12 mouse cellular contexts compared by ENCODE assay signal in genomic region chr10:96181398-96181790, GRCm38 (mm10). TPM values are rescaled to one million over a fixed set of nuclear protein-coding genes. Genes with fewer than 3 reads are reported as not detected.
DNase-seq lines count a peak whose midpoint lies in the region; ATAC-seq lines count a peak whose summit lies in the region.
"Had no signal": no experiment of that assay in that cellular context is flagged by ENCODE, and none has a peak within 500 bp of the region (broad histone marks: within the 10 kb centered on the region; RNA-seq: fewer than 3 reads in every experiment).

No protein-coding gene starts in this region.

- 71% methylated on average over 5 of the region's 5 CpGs for WGBS in intestine, embryonic 16.5 days
- 76% methylated on average over 5 of the region's 5 CpGs for WGBS in hindbrain, embryonic 11.5 days
- 83% methylated on average over 5 of the region's 5 CpGs for WGBS in forebrain, embryonic 14.5 days

- no peaks in the 10 kb centered on the region for H3K27me3 ChIP-seq in intestine, embryonic 16.5 days (replicated peaks; ENCODE audit: control insufficient read depth, insufficient read depth, low read length)
- H3K27me3 ChIP-seq in hindbrain, embryonic 11.5 days (ENCODE audit: control insufficient read depth, insufficient read depth, low read length): no peaks in the 10 kb centered on the region
- no peaks in the 10 kb centered on the region for H3K27me3 ChIP-seq in forebrain, embryonic 14.5 days (replicated peaks; ENCODE audit: control insufficient read depth, insufficient read depth, low read length)
- H3K27me3 ChIP-seq: neural tube, embryonic 12.5 days had no signal

- no peaks in the 10 kb centered on the region for H3K36me3 ChIP-seq in intestine, embryonic 16.5 days (ENCODE audit: control insufficient read depth, insufficient read depth, low read length)
- H3K36me3 ChIP-seq in hindbrain, embryonic 11.5 days (ENCODE audit: control insufficient read depth, insufficient read depth, low read length): no peaks in the 10 kb centered on the region
- no peaks in the 10 kb centered on the region for H3K36me3 ChIP-seq in forebrain, embryonic 14.5 days (ENCODE audit: control insufficient read depth, insufficient read depth, low read length)
- H3K36me3 ChIP-seq: neural tube, embryonic 12.5 days had no signal

- H3K27ac ChIP-seq in intestine, embryonic 16.5 days (ENCODE audit: low read length): no peak overlapping the region
- H3K27ac ChIP-seq in hindbrain, embryonic 11.5 days (ENCODE audit: low read depth, low read length): no peak overlapping the region
- no peak overlapping the region for H3K27ac ChIP-seq in forebrain, embryonic 14.5 days (ENCODE audit: low read depth, low read length)
- H3K27ac ChIP-seq: left cerebral cortex, adult 2 months; neural tube, embryonic 12.5 days had no signal

- H3K4me3 ChIP-seq in intestine, embryonic 16.5 days (ENCODE audit: low read length): no peak overlapping the region
- no peak overlapping the region for H3K4me3 ChIP-seq in hindbrain, embryonic 11.5 days (ENCODE audit: low read depth, low read length)
- H3K4me3 ChIP-seq in forebrain, embryonic 14.5 days (ENCODE audit: low read depth, low read length): no peak overlapping the region
- H3K4me3 ChIP-seq: left cerebral cortex, adult 2 months; neural tube, embryonic 12.5 days had no signal

- peak; percentile 96 for DNase-seq in 416B (ENCODE audit: low read depth)
- DNase-seq in CD4-positive, CD25-positive, alpha-beta regulatory T cell, adult 2 months (ENCODE audit: low read depth, low spot score): peak; percentile 69
- DNase-seq in hindbrain, embryonic 11.5 days (ENCODE audit: low spot score): no peak
- DNase-seq in layer of hippocampus, postnatal 25 days (ENCODE audit: extremely low spot score in 1 of 2, low spot score in 1 of 2): no peak
- DNase-seq in cerebellum, adult 8-10 months: no peak
- no peak for DNase-seq in forebrain, embryonic 14.5 days (ENCODE audit: low spot score)

- no peaks in the 10 kb centered on the region for H3K9me3 ChIP-seq in intestine, embryonic 16.5 days (ENCODE audit: control insufficient read depth, low read length)
- H3K9me3 ChIP-seq in hindbrain, embryonic 11.5 days (ENCODE audit: control insufficient read depth, low read length): no peaks in the 10 kb centered on the region
- H3K9me3 ChIP-seq in forebrain, embryonic 14.5 days (replicated peaks; ENCODE audit: control insufficient read depth, low read length): no peaks in the 10 kb centered on the region
- H3K9me3 ChIP-seq: neural tube, embryonic 12.5 days had no signal

- no peak overlapping the region for H3K4me2 ChIP-seq in intestine, embryonic 16.5 days (ENCODE audit: low read depth, low read length)
- no peak overlapping the region for H3K4me2 ChIP-seq in hindbrain, embryonic 11.5 days (replicated peaks; ENCODE audit: low read depth, low read length)
- H3K4me2 ChIP-seq in forebrain, embryonic 14.5 days (ENCODE audit: low read length): no peak overlapping the region
- H3K4me2 ChIP-seq: neural tube, embryonic 12.5 days had no signal

- ATAC-seq in intestine, embryonic 16.5 days: peak; percentile 70
- peak; percentile 75 for ATAC-seq in megakaryocyte progenitor cell, adult 5-6 weeks (replicated peaks; ENCODE audit: poor library complexity)
- ATAC-seq in hindbrain, embryonic 11.5 days (ENCODE audit: low FRiP score): no peak
- ATAC-seq in forebrain, embryonic 14.5 days: no peak

- no peak overlapping the region for H3K9ac ChIP-seq in intestine, embryonic 16.5 days (ENCODE audit: low read depth, low read length)
- no peak overlapping the region for H3K9ac ChIP-seq in hindbrain, embryonic 11.5 days (ENCODE audit: low read depth, low read length)
- no peak overlapping the region for H3K9ac ChIP-seq in forebrain, embryonic 14.5 days (ENCODE audit: low read length)
- H3K9ac ChIP-seq: neural tube, embryonic 12.5 days had no signal

- H3K4me1 ChIP-seq in intestine, embryonic 16.5 days (ENCODE audit: control insufficient read depth, insufficient read depth, low read length): 0 out of 2 replicates have a peak, but pooled peaks cover 5% of the 10 kb centered on the region
- H3K4me1 ChIP-seq in hindbrain, embryonic 11.5 days (replicated peaks; ENCODE audit: control insufficient read depth, insufficient read depth, low read length): no peaks in the 10 kb centered on the region
- no peaks in the 10 kb centered on the region for H3K4me1 ChIP-seq in forebrain, embryonic 14.5 days (ENCODE audit: control insufficient read depth, insufficient read depth, low read length)
- H3K4me1 ChIP-seq: neural tube, embryonic 12.5 days had no signal

RNA-seq across cellular contexts. Expression of gene Gm5426, which starts 45.0 kb away (rescaled TPM):
- not detected in 2 replicates for polyA plus RNA-seq in intestine, embryonic 16.5 days (2015; fragmentation: Nextera tagmentation; extraction: Ambion mirVana)
- total RNA-seq in megakaryocyte progenitor cell, adult 5-6 weeks (2015): not detected in 2 replicates
- total RNA-seq in megakaryocyte progenitor cell, adult 5-6 weeks (2017): not detected in 2 replicates
- not detected in 2 replicates for polyA plus RNA-seq in hindbrain, embryonic 11.5 days (2014; fragmentation: Nextera tagmentation; extraction: Ambion mirVana)
- not detected for total RNA-seq in layer of hippocampus, postnatal 25 days (2021)
- not detected in 2 replicates for polyA plus RNA-seq in forebrain, embryonic 14.5 days (2014; fragmentation: Nextera tagmentation; extraction: Ambion mirVana)
- total RNA-seq: heart, postnatal 36 days; left cerebral cortex, adult 2 months had no signal
- polyA plus RNA-seq: neural tube, embryonic 12.5 days; stomach, embryonic 16.5 days had no signal

Comparison
In these comparisons a context has a peak if more than half of its experiments do, and no peak if none do; other contexts are left out.
1. DNase-seq: peak in 416B (single experiment) and CD4-positive, CD25-positive, alpha-beta regulatory T cell, adult 2 months (single experiment); none in hindbrain, embryonic 11.5 days (single experiment), layer of hippocampus, postnatal 25 days (0 of 2), cerebellum, adult 8-10 months (single experiment) and forebrain, embryonic 14.5 days (single experiment).
2. ATAC-seq: peak in intestine, embryonic 16.5 days (single experiment) and megakaryocyte progenitor cell, adult 5-6 weeks (single experiment); none in hindbrain, embryonic 11.5 days (single experiment) and forebrain, embryonic 14.5 days (single experiment).